Mouse (Mus musculus) heart, adult 2 months (tissue): ENCODE data around the gene Olfr44.

ENCODE experiments used
- EP300 ChIP-seq: fragments of 200-500 bp; IDR thresholded peaks from 2 replicates; pipeline ENCODE4 v1.6.1; 2011; ENCODE audit warnings: low read depth, low read length, control low read depth; ENCODE audit not compliant: insufficient read depth
- POLR2A ChIP-seq: fragments of 200-500 bp; IDR thresholded peaks from 2 replicates; pipeline ENCODE4 v1.6.1; 2011; ENCODE audit warnings: mild to moderate bottlenecking, low read depth, low read length, control low read depth; ENCODE audit not compliant: insufficient read depth

GRCm38 (mm10) chr9:39509412-39509811 is 15.6 kb upstream of the Olfr44 start:
- TF ChIP-seq POLR2A (no peak), EP300 (no peak)
